Mouse (Mus musculus): ENCODE data around the gene Rbm39.

DNA sequence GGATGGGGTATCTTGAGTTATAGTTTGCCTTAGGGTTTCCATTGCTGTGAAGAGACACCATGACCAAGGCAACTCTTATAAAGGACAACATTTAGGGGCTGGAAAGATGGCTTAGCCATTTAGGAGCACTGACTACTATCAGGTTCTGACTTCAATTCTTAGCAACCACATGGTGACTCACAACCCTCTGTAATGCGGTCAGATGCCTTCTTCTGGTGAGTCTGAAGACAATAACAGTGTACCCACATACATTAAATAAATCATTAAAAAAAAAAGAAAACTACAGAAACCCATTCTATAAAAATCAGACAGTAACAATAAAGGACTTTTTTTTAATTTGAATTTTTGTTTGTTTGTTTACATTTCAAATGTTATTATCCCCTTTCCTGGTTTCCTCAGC is 49.1 kb upstream of the Rbm39 start:
- TF ChIP-seq CTCF (IDR thresholded peaks at IDR 0.05; ENCODE audit: insufficient read depth, low read depth, low read length) (no peak), POLR2A (IDR thresholded peaks at IDR 0.05; ENCODE audit: insufficient read depth, low read depth, low read length) (no peak)

Measured in olfactory bulb, adult 2 months (tissue).